Mouse (Mus musculus) frontal cortex, postnatal 25 days (tissue): ENCODE data around the gene Amz2.

ENCODE experiments used
- DNase-seq, 2 experiments: peaks; one replicate each; pipeline ENCODE4 v3.0.0; 2022; ENCODE audit warnings: low spot score in 2 of 2

Gene Amz2

GRCm38 (mm10) chr11:109494890-109495770, 69.4 kb downstream of the Amz2 start:
- no peak for DNase-seq

GRCm38 (mm10) chr11:109495771-109496474, 70.2 kb downstream of the Amz2 start:
- no peak for DNase-seq

- no peak for DNase-seq
Measured at GRCm38 (mm10) chr11:109496475-109496993, 70.8 kb downstream of the Amz2 start.

- no peak for DNase-seq
Measured at GRCm38 (mm10) chr11:109496996-109497714, 71.4 kb downstream of the Amz2 start.

- no peak for DNase-seq
Measured at GRCm38 (mm10) chr11:109497990-109498389, 72.2 kb downstream of the Amz2 start.

GRCm38 (mm10) chr11:109500206-109500605, 74.5 kb downstream of the Amz2 start:
- no peak for DNase-seq
